Mouse (Mus musculus) limb, embryonic 10.5 days (tissue): ENCODE data around the gene Map1s. TPM values are rescaled to one million over a fixed set of nuclear protein-coding genes. Genes with fewer than 3 reads are reported as not detected.

Experiments
- DNase-seq: peaks from one replicate; pipeline ENCODE4 v3.0.0-alpha.2; 2017; ENCODE audit warnings: low spot score
- H3K27ac ChIP-seq: fragments of 300-500 bp; sonication (generic); 2 replicates; pipeline ENCODE4 v1.5.1; 2016; ENCODE audit warnings: mild to moderate bottlenecking
- H3K27me3 ChIP-seq: fragments of 300-500 bp; sonication (generic); 2 replicates; pipeline ENCODE4 v1.6.1; 2016; ENCODE audit warnings: low read depth, mild to moderate bottlenecking; ENCODE audit not compliant: poor library complexity, severe bottlenecking
- H3K36me3 ChIP-seq: fragments of 300-500 bp; sonication (generic); 2 replicates; pipeline ENCODE4 v1.6.1; 2016; ENCODE audit warnings: mild to moderate bottlenecking, moderate library complexity
- H3K4me1 ChIP-seq: fragments of 300-500 bp; sonication (generic); 2 replicates; pipeline ENCODE4 v1.6.1; 2016
- H3K4me3 ChIP-seq: fragments of 300-500 bp; sonication (generic); 2 replicates; pipeline ENCODE4 v1.5.1; 2016; ENCODE audit warnings: mild to moderate bottlenecking, moderate library complexity
- H3K9me3 ChIP-seq: fragments of 300-500 bp; sonication (generic); replicated peaks from 2 replicates; pipeline ENCODE4 v1.6.1; 2016; ENCODE audit warnings: mild to moderate bottlenecking
- WGBS: fragments of 180-500 bp; shearing (Covaris S2); methylation state at CpG from one replicate; pipeline ENCODE4 v1.1.7; 2016; 5-methylcytosine and 5-hydroxymethylcytosine counted together
- polyA plus RNA-seq: library from polyadenylated mRNA; unstranded; fragments of >200 nt; fragmentation: Nextera tagmentation; extraction: Ambion mirVana; gene quantifications from 2 replicates; pipeline ENCODE4 v1.2.1, GENCODE M21; 2016

Gene Map1s
- polyA plus RNA-seq, 1 experiment from 2014 or later, result 67.8 TPM

- 38% methylated on average over 5 of the region's 5 CpGs for WGBS
- Histone ChIP-seq H3K36me3 (peaks cover 19% of the 10 kb centered on the region), H3K27me3 (peaks cover 1% of the 10 kb centered on the region; the same call in 1 of the 2 replicates), H3K4me1 (peaks cover 64% of the 10 kb centered on the region), H3K4me3 (peak overlapping the region; percentile 41), H3K9me3 (no peaks in the 10 kb centered on the region), H3K27ac (peak overlapping the region; percentile 83)
- DNase-seq, result no peak
Measured at GRCm38 (mm10) chr8:70869199-70869571, 36.5 kb upstream of the Map1s start.

GRCm38 (mm10) chr8:70869601-70870041, 36.1 kb upstream of the Map1s start:
- H3K27ac ChIP-seq, result peak overlapping the region; percentile 83
- WGBS, result 45% methylated on average over 16 of the region's 16 CpGs
- peak overlapping the region; percentile 41 for H3K4me3 ChIP-seq
- H3K4me1 ChIP-seq, result peaks cover 60% of the 10 kb centered on the region
- no peaks in the 10 kb centered on the region for H3K9me3 ChIP-seq
- DNase-seq, result peak; percentile 70
- peaks cover 19% of the 10 kb centered on the region for H3K36me3 ChIP-seq
- H3K27me3 ChIP-seq, result no peaks in the 10 kb centered on the region

- WGBS, result 89% methylated on average over 5 of the region's 5 CpGs
- Histone ChIP-seq H3K9me3 (no peaks in the 10 kb centered on the region), H3K4me1 (peaks cover 43% of the 10 kb centered on the region), H3K36me3 (peaks cover 19% of the 10 kb centered on the region), H3K27me3 (no peaks in the 10 kb centered on the region), H3K27ac (no peak overlapping the region), H3K4me3 (no peak overlapping the region)
- no peak for DNase-seq
Measured at GRCm38 (mm10) chr8:70871195-70871807, 34.4 kb upstream of the Map1s start.

- Histone ChIP-seq H3K4me1 (peaks cover 35% of the 10 kb centered on the region), H3K27me3 (no peaks in the 10 kb centered on the region), H3K4me3 (peak overlapping the region; percentile 77), H3K36me3 (peaks cover 15% of the 10 kb centered on the region), H3K9me3 (no peaks in the 10 kb centered on the region), H3K27ac (peak overlapping the region; percentile 89)
- DNase-seq, result no peak
- WGBS, result 8% methylated on average over 31 of the region's 31 CpGs
Measured at GRCm38 (mm10) chr8:70872643-70873363, 32.9 kb upstream of the Map1s start.

GRCm38 (mm10) chr8:70873364-70873985, 32.3 kb upstream of the Map1s start, which contains the start of gene Ccdc124:
TSS of gene Ccdc124 (minus strand) at chr8:70873935.
- Histone ChIP-seq H3K4me1 (peaks cover 29% of the 10 kb centered on the region), H3K36me3 (peaks cover 8% of the 10 kb centered on the region; the same call in 1 of the 2 replicates)
- WGBS, result under 1% methylated on average over 46 of the region's 46 CpGs

GRCm38 (mm10) chr8:70874441-70874840, 31.3 kb upstream of the Map1s start:
- Histone ChIP-seq H3K27ac (peak overlapping the region; percentile 89), H3K27me3 (no peaks in the 10 kb centered on the region), H3K4me1 (peaks cover 19% of the 10 kb centered on the region), H3K36me3 (peaks cover 3% of the 10 kb centered on the region; the same call in 1 of the 2 replicates), H3K9me3 (no peaks in the 10 kb centered on the region), H3K4me3 (peak overlapping the region; percentile 10; the same call in 1 of the 2 replicates)
- WGBS, result 92% methylated on average over 13 of the region's 13 CpGs
- no peak for DNase-seq

More at GRCm38 (mm10) chr8:70873364-70873985, 32.3 kb upstream of the Map1s start, which contains the start of gene Ccdc124:
- H3K4me3 ChIP-seq, result peak within 1 kb of the TSS; percentile 77
- peak; percentile 98 for DNase-seq
- no peaks in the 10 kb centered on the region for H3K9me3 ChIP-seq
- peak within 1 kb of the TSS; percentile 89 for H3K27ac ChIP-seq
- no peaks in the 10 kb centered on the region for H3K27me3 ChIP-seq

GRCm38 (mm10) chr8:70876382-70876781, 29.4 kb upstream of the Map1s start:
- DNase-seq, result no peak
- Histone ChIP-seq H3K9me3 (no peaks in the 10 kb centered on the region), H3K27ac (no peak overlapping the region), H3K4me1 (peaks cover 28% of the 10 kb centered on the region), H3K4me3 (no peak overlapping the region), H3K36me3 (no peaks in the 10 kb centered on the region), H3K27me3 (no peaks in the 10 kb centered on the region)
- 68% methylated on average over 4 of the region's 4 CpGs for whole genome bisulfite sequencing

- WGBS, result 53% methylated on average over 2 of the region's 2 CpGs
- no peak overlapping the region for H3K4me3 ChIP-seq
- peaks cover 16% of the 10 kb centered on the region for H3K4me1 ChIP-seq
- H3K27ac ChIP-seq, result no peak overlapping the region
- no peaks in the 10 kb centered on the region for H3K27me3 ChIP-seq
- H3K36me3 ChIP-seq, result no peaks in the 10 kb centered on the region
- no peaks in the 10 kb centered on the region for H3K9me3 ChIP-seq
- DNase-seq, result no peak
Measured at GRCm38 (mm10) chr8:70878178-70878577, 27.6 kb upstream of the Map1s start.

- no peak for DNase-seq
- WGBS, result 61% methylated on average over 4 of the region's 4 CpGs
Measured at GRCm38 (mm10) chr8:70879500-70879899, 26.2 kb upstream of the Map1s start.

GRCm38 (mm10) chr8:70880126-70880525, 25.6 kb upstream of the Map1s start:
- no peak for DNase-seq
- peak overlapping the region; percentile 0; the same call in 1 of the 2 replicates for H3K27ac ChIP-seq
- H3K36me3 ChIP-seq, result no peaks in the 10 kb centered on the region

More at GRCm38 (mm10) chr8:70879500-70879899, 26.2 kb upstream of the Map1s start:
- no peak overlapping the region for H3K4me3 ChIP-seq
- H3K9me3 ChIP-seq, result no peaks in the 10 kb centered on the region
- H3K27me3 ChIP-seq, result no peaks in the 10 kb centered on the region
- no peaks in the 10 kb centered on the region for H3K36me3 ChIP-seq
- H3K4me1 ChIP-seq, result peaks cover 16% of the 10 kb centered on the region
- H3K27ac ChIP-seq, result no peak overlapping the region

GRCm38 (mm10) chr8:70880546-70880945, 25.2 kb upstream of the Map1s start:
- Histone ChIP-seq H3K9me3 (no peaks in the 10 kb centered on the region), H3K27ac (peak overlapping the region; percentile 0; the same call in 1 of the 2 replicates), H3K36me3 (no peaks in the 10 kb centered on the region), H3K27me3 (no peaks in the 10 kb centered on the region), H3K4me1 (peaks cover 16% of the 10 kb centered on the region), H3K4me3 (no peak overlapping the region)
- DNase-seq, result no peak
- WGBS, result 24% methylated on average over 11 of the region's 11 CpGs

More at GRCm38 (mm10) chr8:70880126-70880525, 25.6 kb upstream of the Map1s start:
- no peak overlapping the region for H3K4me3 ChIP-seq
- peaks cover 16% of the 10 kb centered on the region for H3K4me1 ChIP-seq
- WGBS, result 6% methylated on average over 4 of the region's 4 CpGs
- no peaks in the 10 kb centered on the region for H3K9me3 ChIP-seq
- no peaks in the 10 kb centered on the region for H3K27me3 ChIP-seq

- no peaks in the 10 kb centered on the region for H3K9me3 ChIP-seq
- H3K4me1 ChIP-seq, result peaks cover 21% of the 10 kb centered on the region
- no peak for DNase-seq
- 0 out of 2 replicates have a peak, but pooled peaks cover 1% of the 10 kb centered on the region for H3K36me3 ChIP-seq
- 84% methylated on average over 4 of the region's 4 CpGs for WGBS
- no peak overlapping the region for H3K27ac ChIP-seq
- H3K4me3 ChIP-seq, result no peak overlapping the region
- peaks cover 26% of the 10 kb centered on the region for H3K27me3 ChIP-seq
Measured at GRCm38 (mm10) chr8:70884186-70884585, 21.5 kb upstream of the Map1s start.
